8 mouse cellular contexts compared by ENCODE assay signal in the genomic region with DNA sequence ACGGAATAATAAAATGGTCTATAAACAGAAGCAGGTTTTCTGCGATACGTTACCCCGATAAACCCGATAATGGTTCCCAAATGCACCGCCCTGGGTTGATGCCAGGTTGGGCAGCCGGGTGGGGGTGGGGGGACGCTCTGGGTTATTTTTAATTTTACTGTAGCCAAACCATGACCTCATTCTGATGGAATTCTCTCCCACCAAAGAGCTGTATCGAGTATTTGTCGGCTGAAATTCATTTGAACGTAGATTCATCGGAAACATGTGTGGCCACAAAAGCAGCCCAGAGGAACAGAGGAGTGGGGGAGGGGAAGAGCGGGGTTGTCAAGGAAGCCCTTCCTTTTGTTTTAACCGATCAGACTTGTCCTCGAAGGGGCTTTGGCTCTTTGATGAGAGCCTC.
DNase-seq lines count a peak whose midpoint lies in the region; ATAC-seq and TF ChIP-seq lines count a peak whose summit lies in the region.

No protein-coding gene starts in this region.

- no peak for TF ChIP-seq CTCF in heart, postnatal 0 days (IDR thresholded peaks at IDR 0.05; ENCODE audit: low read depth)

- DNase-seq in left cerebral cortex, postnatal 4 days, result peak; percentile 23
- no peak for DNase-seq in left cerebral cortex, adult 9 months (ENCODE audit: low spot score in 2 of 2)
- DNase-seq in embryo, embryonic 11 days, result peak; percentile 74
- peak; percentile 33 for DNase-seq in heart, postnatal 0 days (ENCODE audit: low spot score)
- DNase-seq in spleen, postnatal 36 days (ENCODE audit: low spot score in 2 of 2), result no peak
- DNase-seq in cerebellum, postnatal 36 days, result no peak

- ATAC-seq in heart, postnatal 0 days (ENCODE audit: insufficient read depth, low read depth), result peak; percentile 81
- ATAC-seq in limb, embryonic 13.5 days (ENCODE audit: low FRiP score, low read depth), result peak; percentile 90
- ATAC-seq in monocyte, adult 5-6 weeks (replicated peaks; ENCODE audit: insufficient number of reproducible peaks, low FRiP score, low TSS enrichment, poor library complexity, severe bottlenecking), result no peak

- peak overlapping the region; percentile 38 for H3K4me3 ChIP-seq in heart, postnatal 0 days (ENCODE audit: low read depth, low read length)
- H3K4me3 ChIP-seq in limb, embryonic 13.5 days, result peak overlapping the region; percentile 18

- no peak for TF ChIP-seq EP300 in heart, postnatal 0 days (IDR thresholded peaks at IDR 0.05; ENCODE audit: low read depth)

- WGBS in heart, postnatal 0 days, result 13% methylated on average over 15 of the region's 15 CpGs
- 4% methylated on average over 15 of the region's 15 CpGs for WGBS in limb, embryonic 13.5 days

- H3K4me1 ChIP-seq in heart, postnatal 0 days (ENCODE audit: control insufficient read depth, insufficient read depth), result peaks cover 4% of the 10 kb centered on the region; the same call in 1 of the 2 replicates
- H3K4me1 ChIP-seq in limb, embryonic 13.5 days, result peaks cover 28% of the 10 kb centered on the region

- intact Hi-C loops in left cerebral cortex, postnatal 4 days (cut with DNase I), result loop anchor here (10.0 kb wide), 1 partner anchor 227 kb away; no protein-coding TSS in a partner anchor

- no peaks in the 10 kb centered on the region for H3K9me3 ChIP-seq in heart, postnatal 0 days (replicated peaks; ENCODE audit: control insufficient read depth, low read length)
- H3K9me3 ChIP-seq in limb, embryonic 13.5 days, result no peaks in the 10 kb centered on the region

- no peaks in the 10 kb centered on the region for H3K36me3 ChIP-seq in heart, postnatal 0 days (replicated peaks; ENCODE audit: control insufficient read depth, insufficient read depth, low read length)
- no peaks in the 10 kb centered on the region for H3K36me3 ChIP-seq in limb, embryonic 13.5 days

- H3K27ac ChIP-seq in heart, postnatal 0 days (ENCODE audit: low read depth), result peak overlapping the region; percentile 73
- peak overlapping the region; percentile 81 for H3K27ac ChIP-seq in limb, embryonic 13.5 days

- peak overlapping the region; percentile 45; the same call in 1 of the 2 replicates for H3K9ac ChIP-seq in heart, postnatal 0 days (replicated peaks; ENCODE audit: low read depth, low read length)
- no peak overlapping the region for H3K9ac ChIP-seq in limb, embryonic 13.5 days

- H3K4me2 ChIP-seq in heart, postnatal 0 days (ENCODE audit: low read depth, low read length), result peak overlapping the region; percentile 65
- peak overlapping the region; percentile 49 for H3K4me2 ChIP-seq in limb, embryonic 13.5 days (replicated peaks)

- H3K27me3 ChIP-seq in heart, postnatal 0 days (ENCODE audit: control insufficient read depth, insufficient read depth, low read length), result no peaks in the 10 kb centered on the region
- peaks cover 19% of the 10 kb centered on the region for H3K27me3 ChIP-seq in limb, embryonic 13.5 days

Comparison
In these comparisons a context has a peak if more than half of its experiments do, and no peak if none do; other contexts are left out.
1. DNase-seq: peak in left cerebral cortex, postnatal 4 days (single experiment), embryo, embryonic 11 days (single experiment) and heart, postnatal 0 days (single experiment); none in left cerebral cortex, adult 9 months (0 of 2), spleen, postnatal 36 days (0 of 2) and cerebellum, postnatal 36 days (0 of 2).